Mouse (Mus musculus) gastrocnemius, postnatal 36 days (tissue): ENCODE results near the gene Hs6st3. TPM values are rescaled to one million over a fixed set of nuclear protein-coding genes. Genes with fewer than 3 reads are reported as not detected.
"Not testable (repeated sequence)": the region's sequence is repeated elsewhere in the genome, so short reads cannot be mapped to it uniquely, and the experiment has no call there.

ENCODE experiments used
- DNase-seq, 2 experiments: peaks; one replicate each; pipeline ENCODE4 v3.0.0; 2022
- intact Hi-C: fragments of 180-260 bp; cut with DNase I; formaldehyde crosslinking; loops from one replicate; pipeline ENCODE4 v1.15.1; 2025
- total RNA-seq, 2 experiments: library from RNA; stranded (reverse); gene quantifications; 2 replicates each; pipeline ENCODE4 v1.2.3; 2021

Gene Hs6st3
- total RNA-seq, 2 experiments from 2014 or later = not detected

GRCm38 (mm10) chr14:119247131-119247530, 109.0 kb downstream of the Hs6st3 start:
- intact Hi-C loops = no loop called here
- DNase-seq = no peak

DNA sequence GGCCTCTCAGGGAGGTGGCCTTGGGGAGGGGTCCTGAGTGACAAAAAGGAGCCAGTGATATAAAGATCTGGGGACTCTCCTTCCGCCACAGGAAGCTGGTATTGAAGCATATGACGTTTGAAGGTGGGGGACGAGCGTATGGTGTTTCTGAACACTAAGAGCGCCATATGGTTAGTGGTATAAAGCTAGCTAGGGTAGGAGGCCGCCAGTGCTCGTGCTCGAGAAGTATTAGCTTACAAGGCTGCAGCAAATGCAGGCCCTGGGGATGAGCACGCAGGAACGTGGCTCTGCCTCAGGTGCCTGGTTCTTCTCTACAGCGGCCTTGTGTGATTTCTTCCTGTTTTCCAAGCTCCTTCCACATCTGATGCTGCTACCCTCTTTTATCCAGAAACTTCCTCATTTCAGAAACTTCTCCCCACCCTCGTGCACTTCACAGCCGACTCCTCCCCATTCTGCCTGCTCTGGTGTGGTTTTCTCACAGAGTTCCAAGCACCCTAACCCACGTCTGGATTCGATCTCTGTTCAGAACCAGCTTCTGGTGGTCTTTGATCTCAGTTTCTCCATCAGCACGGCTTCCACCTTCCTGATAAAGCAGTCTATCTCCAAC, 110.0 kb downstream of the Hs6st3 start:
- intact Hi-C loops = no loop called here
- DNase-seq = no peak

DNA sequence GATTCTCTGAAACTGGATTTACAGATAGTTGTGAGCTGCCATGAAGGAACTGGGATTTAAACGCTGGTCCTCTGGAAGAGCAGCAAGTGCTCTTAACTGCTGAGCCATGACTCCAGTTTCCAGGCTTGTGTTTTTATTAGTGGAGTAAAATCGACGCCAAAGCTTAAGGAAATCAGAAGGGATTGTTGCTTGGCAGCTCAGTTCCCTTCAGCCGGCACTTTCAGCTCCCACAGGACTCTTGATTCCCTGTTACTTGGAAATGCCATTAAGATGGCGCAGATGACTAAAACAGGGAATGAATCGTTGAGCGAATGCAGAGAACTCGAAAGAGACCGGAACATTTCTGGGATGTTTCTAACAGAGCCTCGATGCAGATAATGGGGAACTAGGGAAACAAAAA, 112.2 kb downstream of the Hs6st3 start:
- intact Hi-C loops = no loop called here

DNA sequence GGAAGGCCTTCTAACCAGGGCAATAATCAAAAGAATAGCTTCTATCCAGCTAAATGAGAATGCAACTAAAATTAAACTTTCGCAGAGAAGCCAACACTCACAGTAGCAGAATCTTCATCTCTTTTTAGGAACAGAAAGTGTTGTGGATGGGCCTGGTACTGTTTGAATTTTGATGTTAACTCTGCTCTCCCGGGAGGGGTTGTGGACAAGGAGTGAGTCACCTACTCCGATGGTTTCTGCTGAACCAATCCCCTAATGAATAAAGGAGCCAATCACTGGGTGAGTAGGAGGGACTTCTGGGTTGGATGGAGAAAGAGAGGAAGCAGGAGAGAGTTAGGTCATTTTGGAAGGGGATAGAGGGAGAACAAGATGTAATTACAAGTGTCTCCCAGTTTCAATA, 117.3 kb downstream of the Hs6st3 start:
- DNase-seq = no peak
- intact Hi-C loops = no loop called here

More for the DNA sequence above, 112.2 kb downstream of the Hs6st3 start:
- no peak for DNase-seq

GRCm38 (mm10) chr14:119257072-119257471, 118.9 kb downstream of the Hs6st3 start:
- intact Hi-C loops = no loop called here
- DNase-seq = no peak

GRCm38 (mm10) chr14:119260176-119260962, 122.2 kb downstream of the Hs6st3 start:
- DNase-seq = no peak
- intact Hi-C loops = no loop called here

DNA sequence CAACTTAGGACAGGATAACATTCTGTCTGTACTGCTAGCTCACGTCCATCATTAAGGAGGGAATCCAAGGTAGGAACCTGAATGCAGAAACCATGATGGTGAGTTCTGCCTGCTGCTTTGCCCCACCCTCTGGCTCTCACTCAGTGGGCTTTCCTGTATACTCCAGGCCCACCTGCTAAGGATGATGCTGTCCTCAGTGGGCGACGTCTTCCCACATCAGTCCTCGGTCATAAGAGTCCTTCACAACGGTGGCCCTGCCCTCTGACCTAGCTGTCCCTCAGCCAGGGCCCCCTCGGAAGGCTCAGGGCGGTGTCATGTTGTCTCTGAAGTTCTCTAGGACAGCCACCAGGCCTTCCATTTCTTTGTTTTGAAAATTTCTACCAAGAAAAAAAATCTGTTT, 128.2 kb downstream of the Hs6st3 start:
- intact Hi-C loops = no loop called here

GRCm38 (mm10) chr14:119273088-119273487, 134.9 kb downstream of the Hs6st3 start:
- no peak for DNase-seq
- intact Hi-C loops = no loop called here

More for the DNA sequence above, 128.2 kb downstream of the Hs6st3 start:
- DNase-seq = no peak

DNA sequence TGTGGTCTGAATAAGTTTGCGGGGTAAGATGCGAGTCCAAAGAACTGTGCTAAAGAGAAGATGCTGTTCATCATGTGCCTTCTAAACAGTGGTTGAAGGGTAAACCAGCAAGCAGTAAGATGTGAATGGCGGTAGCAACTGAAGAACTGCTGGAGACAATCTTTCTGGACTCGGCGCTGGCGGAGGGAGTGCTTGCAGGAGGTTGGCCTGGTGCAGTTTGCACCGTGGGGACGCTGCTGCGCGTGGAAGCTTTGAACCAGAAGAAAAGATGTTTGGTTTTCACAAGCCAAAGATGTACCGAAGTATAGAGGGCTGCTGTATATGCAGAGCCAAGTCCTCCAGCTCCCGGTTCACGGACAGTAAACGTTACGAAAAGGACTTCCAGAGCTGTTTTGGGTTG, 140.0 kb downstream of the Hs6st3 start:
- DNase-seq, intact Hi-C loops: not testable (repeated sequence)

- no peak for DNase-seq
- intact Hi-C loops = no loop called here
Measured at GRCm38 (mm10) chr14:119283951-119284350, 145.8 kb downstream of the Hs6st3 start.

- intact Hi-C loops = no loop called here
- DNase-seq = no peak
Measured at GRCm38 (mm10) chr14:119289668-119290067, 151.5 kb downstream of the Hs6st3 start.

DNA sequence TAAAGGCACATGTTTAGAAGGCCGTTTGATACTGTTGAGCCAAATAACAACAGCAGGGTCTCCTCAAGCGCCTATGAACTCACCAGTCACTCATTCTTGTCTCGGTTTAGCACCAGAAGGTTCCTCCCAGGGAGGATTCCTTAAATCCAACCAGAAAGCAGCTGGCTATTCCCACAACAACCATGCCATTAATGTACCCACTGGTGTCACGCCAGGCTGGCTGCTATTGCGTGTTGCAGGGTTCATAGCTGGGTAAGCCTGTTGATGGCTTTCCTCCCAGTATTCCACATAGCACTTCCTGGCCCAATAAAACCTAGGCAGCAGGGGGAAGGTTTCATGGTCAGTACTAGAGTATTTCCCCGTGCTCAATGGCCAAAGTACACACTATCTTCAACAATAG, 155.9 kb downstream of the Hs6st3 start:
- no peak for DNase-seq
- intact Hi-C loops = no loop called here

- no peak for DNase-seq
- intact Hi-C loops = no loop called here
Measured at GRCm38 (mm10) chr14:119306461-119306860, 168.3 kb downstream of the Hs6st3 start.

- no peak for DNase-seq
- intact Hi-C loops = no loop called here
Measured at GRCm38 (mm10) chr14:119318379-119318778, 180.2 kb downstream of the Hs6st3 start.

- intact Hi-C loops = no loop called here
- DNase-seq = no peak
Measured at GRCm38 (mm10) chr14:119347236-119347635, 209.1 kb downstream of the Hs6st3 start.

- DNase-seq = no peak
- intact Hi-C loops = no loop called here
Measured at GRCm38 (mm10) chr14:119361414-119361813, 223.3 kb downstream of the Hs6st3 start.

DNA sequence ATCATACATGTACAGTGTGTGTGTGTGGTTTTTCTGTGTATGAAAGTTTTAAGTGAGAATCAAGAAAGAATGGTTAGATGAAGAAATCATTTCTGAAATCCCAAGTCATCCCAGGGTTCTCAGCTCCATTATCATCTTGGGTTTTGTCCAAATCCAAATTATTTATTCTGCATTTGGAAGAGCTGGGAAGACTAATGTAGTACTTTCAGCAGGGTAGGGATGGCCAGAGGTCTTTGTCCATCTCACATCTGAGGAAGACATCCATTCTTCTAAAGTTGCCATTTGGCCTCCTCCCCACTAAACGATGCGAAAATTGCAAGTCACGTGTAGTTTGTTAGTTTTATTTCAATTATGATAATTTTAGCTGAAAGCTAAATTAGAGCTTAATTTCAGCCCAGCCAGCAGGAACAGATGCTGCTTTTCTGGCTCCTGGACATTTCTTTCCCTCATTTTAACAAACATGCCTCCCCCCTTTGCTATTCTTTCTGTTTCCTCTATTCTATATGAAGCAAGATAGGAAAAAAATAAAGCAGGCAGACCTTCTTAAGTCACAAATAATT, 229.8 kb downstream of the Hs6st3 start:
- intact Hi-C loops = no loop called here
- DNase-seq = no peak

DNA sequence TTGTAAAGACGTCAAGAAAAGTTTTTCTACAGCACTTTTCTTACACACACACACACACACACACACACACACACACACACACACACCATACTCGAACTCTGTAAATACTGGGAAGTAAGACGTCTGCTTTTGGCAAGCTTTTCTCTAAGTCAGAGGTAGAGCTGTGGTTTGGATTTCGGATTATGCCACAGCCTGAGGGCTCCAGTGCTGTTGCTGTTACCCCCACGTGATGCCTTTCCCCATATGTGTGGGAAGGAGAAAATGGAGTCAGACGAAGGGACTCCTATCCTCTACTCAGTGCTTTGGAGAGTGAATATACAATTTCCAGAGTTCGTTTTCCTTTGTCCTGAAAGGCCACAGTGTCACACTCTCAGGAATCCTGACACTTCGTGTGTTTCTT, 231.1 kb downstream of the Hs6st3 start:
- intact Hi-C loops = no loop called here
- no peak for DNase-seq

- intact Hi-C loops = no loop called here
- DNase-seq = no peak
Measured at GRCm38 (mm10) chr14:119370013-119370412, 231.9 kb downstream of the Hs6st3 start.

GRCm38 (mm10) chr14:119379303-119379702, 241.2 kb downstream of the Hs6st3 start:
- no peak for DNase-seq
- intact Hi-C loops = no loop called here

DNA sequence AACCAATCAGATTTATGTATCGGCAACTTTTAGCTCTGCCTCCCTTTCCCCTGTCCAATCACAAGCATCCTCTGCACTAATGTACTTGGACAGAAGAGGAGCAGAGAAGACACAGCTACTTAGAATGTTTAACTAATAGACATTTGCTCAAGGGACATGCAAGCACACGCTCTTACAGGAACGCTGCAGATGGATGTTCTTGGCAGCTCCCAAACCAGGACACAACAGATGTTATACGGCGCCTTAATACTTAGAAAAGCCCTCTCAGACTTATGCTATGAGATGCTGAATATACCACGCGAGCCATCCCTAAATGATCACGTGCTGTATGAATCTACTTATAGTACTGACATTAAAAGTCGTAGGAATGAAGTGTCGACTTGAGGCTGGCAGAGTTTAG, 263.5 kb downstream of the Hs6st3 start:
- intact Hi-C loops = no loop called here
- no peak for DNase-seq
